23 mouse cellular contexts compared by ENCODE assay signal in the genomic region with DNA sequence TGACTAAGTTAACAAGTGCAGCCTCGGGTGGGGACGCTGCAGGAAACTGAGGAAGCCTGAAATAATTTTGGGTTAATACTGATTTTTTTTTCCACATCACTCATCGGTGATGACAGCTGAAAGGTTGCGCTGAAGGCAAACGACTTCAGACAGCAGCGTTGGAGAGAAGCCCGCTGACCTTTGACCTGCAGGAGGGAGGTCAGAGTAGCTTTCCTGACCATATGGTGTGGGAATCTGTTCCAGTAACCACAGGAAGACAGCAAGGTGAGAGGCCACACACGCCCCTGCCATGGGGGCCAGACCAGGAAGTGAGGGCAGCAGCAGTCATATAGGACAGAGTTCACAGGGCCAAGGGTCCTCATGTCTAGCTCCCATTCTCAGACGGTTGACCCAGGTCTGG. TPM values are rescaled to one million over a fixed set of nuclear protein-coding genes. Genes with fewer than 3 reads are reported as not detected.
A peak's percentile ranks its signal among the peaks of the same experiment; 100 is the strongest.
DNase-seq lines count a peak whose midpoint lies in the region; ATAC-seq and TF ChIP-seq lines count a peak whose summit lies in the region.
"Had no signal": no experiment of that assay in that cellular context is flagged by ENCODE, and none has a peak within 500 bp of the region (broad histone marks: within the 10 kb centered on the region; RNA-seq: fewer than 3 reads in every experiment).

No protein-coding gene starts in this region.

- DNase-seq in embryo, embryonic 10 days (ENCODE audit: low spot score): peak; percentile 55
- no peak for DNase-seq in embryo, embryonic 9.5 days (ENCODE audit: extremely low spot score)
- peak; percentile 41 for DNase-seq in hindbrain, embryonic 10.5 days (ENCODE audit: low spot score)
- no peak for DNase-seq in hindbrain, postnatal 0 days (ENCODE audit: low spot score)
- peak; percentile 1 for DNase-seq in liver, adult 2 months (ENCODE audit: extremely low read depth, low read depth, low spot score)
- no peak for DNase-seq in liver
- DNase-seq in adipocyte (ENCODE audit: low spot score): peak; percentile 60
- no peak for DNase-seq in yolk sac, embryonic 10.5 days (ENCODE audit: low spot score)
- DNase-seq: adrenal gland, adult 8-10 months; adrenal gland, postnatal 14 days; adrenal gland, postnatal 36 days; cerebellum, adult 11-12 months; cerebellum, adult 2 months; cerebellum, postnatal 25 days; forebrain, postnatal 0 days had no signal

- no peak overlapping the region for H3K9ac ChIP-seq in hindbrain, postnatal 0 days (replicated peaks; ENCODE audit: low read length)
- no peak overlapping the region for H3K9ac ChIP-seq in liver, adult 2 months (ENCODE audit: low read depth, low read length)
- H3K9ac ChIP-seq: embryonic facial prominence, embryonic 12.5 days; forebrain, embryonic 13.5 days; forebrain, embryonic 15.5 days; forebrain, postnatal 0 days had no signal

- H3K36me3 ChIP-seq in hindbrain, embryonic 10.5 days: peaks cover 98% of the 10 kb centered on the region
- no peaks in the 10 kb centered on the region for H3K36me3 ChIP-seq in hindbrain, postnatal 0 days (ENCODE audit: insufficient read depth, low read length)
- no peaks in the 10 kb centered on the region for H3K36me3 ChIP-seq in liver, adult 2 months (ENCODE audit: control insufficient read depth, insufficient read depth, low read length)
- H3K36me3 ChIP-seq: embryonic facial prominence, embryonic 12.5 days; forebrain, embryonic 15.5 days had no signal

- H3K79me2 ChIP-seq in liver, adult 2 months (ENCODE audit: control insufficient read depth, insufficient read depth, low read length): no peaks in the 10 kb centered on the region

- no peak overlapping the region for H3K27ac ChIP-seq in hindbrain, embryonic 10.5 days
- no peak overlapping the region for H3K27ac ChIP-seq in hindbrain, postnatal 0 days
- H3K27ac ChIP-seq in liver, adult 2 months (replicated peaks; ENCODE audit: insufficient read depth, low read depth, low read length): no peak overlapping the region
- H3K27ac ChIP-seq: embryonic facial prominence, embryonic 10.5 days; embryonic facial prominence, embryonic 12.5 days had no signal

- no peak for ATAC-seq in hindbrain, postnatal 0 days
- ATAC-seq: forebrain, embryonic 13.5 days; forebrain, embryonic 15.5 days; forebrain, postnatal 0 days had no signal

- TF ChIP-seq CTCF in hindbrain, postnatal 0 days (IDR thresholded peaks at IDR 0.05; ENCODE audit: low read depth): no peak
- TF ChIP-seq CTCF in liver, adult 2 months (IDR thresholded peaks at IDR 0.05; ENCODE audit: low read depth, low read length): no peak

- WGBS in hindbrain, embryonic 10.5 days: 47% methylated on average over 9 of the region's 9 CpGs
- 64% methylated on average over 9 of the region's 9 CpGs for WGBS in hindbrain, postnatal 0 days
- WGBS in liver, adult 2 months: 36% methylated on average over 9 of the region's 9 CpGs

- H3K27me3 ChIP-seq in hindbrain, embryonic 10.5 days (ENCODE audit: insufficient read depth, poor library complexity, severe bottlenecking): no peaks in the 10 kb centered on the region
- H3K27me3 ChIP-seq in hindbrain, postnatal 0 days (ENCODE audit: insufficient read depth, low read length): no peaks in the 10 kb centered on the region
- no peaks in the 10 kb centered on the region for H3K27me3 ChIP-seq in liver, adult 2 months (ENCODE audit: control insufficient read depth, insufficient read depth, low read length)
- H3K27me3 ChIP-seq: embryonic facial prominence, embryonic 12.5 days; forebrain, embryonic 13.5 days; forebrain, embryonic 15.5 days had no signal

- no peak for TF ChIP-seq POLR2A in liver, adult 2 months (IDR thresholded peaks at IDR 0.05; ENCODE audit: extremely low read depth, insufficient read depth, low read length)

- no peak overlapping the region for H3K4me2 ChIP-seq in hindbrain, postnatal 0 days (ENCODE audit: low read depth, low read length)
- H3K4me2 ChIP-seq: embryonic facial prominence, embryonic 12.5 days; forebrain, embryonic 13.5 days; forebrain, embryonic 15.5 days had no signal

- no peaks in the 10 kb centered on the region for H3K9me3 ChIP-seq in hindbrain, embryonic 10.5 days
- H3K9me3 ChIP-seq in hindbrain, postnatal 0 days (ENCODE audit: low read length): no peaks in the 10 kb centered on the region
- H3K9me3 ChIP-seq: embryonic facial prominence, embryonic 10.5 days; embryonic facial prominence, embryonic 12.5 days; forebrain, embryonic 13.5 days; forebrain, embryonic 15.5 days had no signal

- peaks cover 58% of the 10 kb centered on the region for H3K4me1 ChIP-seq in hindbrain, embryonic 10.5 days (replicated peaks)
- peaks cover 14% of the 10 kb centered on the region; the same call in 1 of the 2 replicates for H3K4me1 ChIP-seq in hindbrain, postnatal 0 days (ENCODE audit: insufficient read depth, low read length)
- no peaks in the 10 kb centered on the region for H3K4me1 ChIP-seq in liver, adult 2 months (ENCODE audit: control insufficient read depth, insufficient read depth, low read length)
- H3K4me1 ChIP-seq: embryonic facial prominence, embryonic 12.5 days had no signal

- no peak overlapping the region for H3K4me3 ChIP-seq in hindbrain, embryonic 10.5 days
- H3K4me3 ChIP-seq in hindbrain, postnatal 0 days (ENCODE audit: low read length): no peak overlapping the region
- no peak overlapping the region for H3K4me3 ChIP-seq in liver, adult 2 months (ENCODE audit: insufficient read depth, low read depth, low read length)
- H3K4me3 ChIP-seq: embryonic facial prominence, embryonic 10.5 days; embryonic facial prominence, embryonic 12.5 days; forebrain, embryonic 13.5 days; forebrain, embryonic 15.5 days had no signal

RNA-seq across cellular contexts. Expression of a gene that starts 39.5 kb away (rescaled TPM):
- polyA plus RNA-seq in hindbrain, embryonic 10.5 days (2016; fragmentation: Nextera tagmentation; extraction: Ambion mirVana): 62.0 and 67.1 TPM in 2 replicates
- 32.9 and 51.8 TPM in 2 replicates for total RNA-seq in hindbrain, postnatal 0 days (2014; rRNA removed)
- 49.8 and 52.9 TPM in 2 replicates for polyA plus RNA-seq in hindbrain, postnatal 0 days (2015; fragmentation: Nextera tagmentation; extraction: Ambion mirVana)
- 9.7 and 14.2 TPM in 2 replicates for total RNA-seq in liver, adult 2 months (2014; rRNA removed)
- polyA plus RNA-seq in liver, adult 2 months (2012; rRNA removed): 25.7 and 35.4 TPM in 2 replicates

RNA-seq across cellular contexts. Expression of a gene that starts 47.5 kb away (rescaled TPM):
- polyA plus RNA-seq in hindbrain, embryonic 10.5 days (2016; fragmentation: Nextera tagmentation; extraction: Ambion mirVana): 0.52 and 1.3 TPM in 2 replicates
- total RNA-seq in hindbrain, postnatal 0 days (2014; rRNA removed): 0.29 TPM in 1 of 2 replicates, not detected in the other
- polyA plus RNA-seq in hindbrain, postnatal 0 days (2015; fragmentation: Nextera tagmentation; extraction: Ambion mirVana): 0.40 TPM in 2 replicates
- total RNA-seq in liver, adult 2 months (2014; rRNA removed): not detected in 2 replicates
- polyA plus RNA-seq in liver, adult 2 months (2012; rRNA removed): not detected in 2 replicates
- total RNA-seq: adrenal gland, adult 18-20 months; adrenal gland, adult 8-10 months; adrenal gland, postnatal 14 days; adrenal gland, postnatal 36 days; forebrain, postnatal 0 days; MEL had no signal
- polyA plus RNA-seq: C2C12; embryonic facial prominence, embryonic 12.5 days; embryonic facial prominence, embryonic 14.5 days had no signal

Comparison
In these comparisons a context has a peak if more than half of its experiments do, and no peak if none do; other contexts are left out.
1. DNase-seq: peak in embryo, embryonic 10 days (single experiment), hindbrain, embryonic 10.5 days (single experiment), liver, adult 2 months (single experiment) and adipocyte (single experiment); none in embryo, embryonic 9.5 days (single experiment), hindbrain, postnatal 0 days (single experiment), liver (single experiment) and yolk sac, embryonic 10.5 days (single experiment).